Mouse (Mus musculus) ES-CJ7 (cell line): Measurements from ENCODE around the gene Kctd7.

Experiments used
- DNase-seq: peaks from one replicate; pipeline ENCODE4 v3.0.0; 2011; ENCODE audit warnings: low read depth, low spot score

Gene Kctd7

GRCm38 (mm10) chr5:130191865-130192264, 47.2 kb downstream of the Kctd7 start:
- DNase-seq: no peak

DNA sequence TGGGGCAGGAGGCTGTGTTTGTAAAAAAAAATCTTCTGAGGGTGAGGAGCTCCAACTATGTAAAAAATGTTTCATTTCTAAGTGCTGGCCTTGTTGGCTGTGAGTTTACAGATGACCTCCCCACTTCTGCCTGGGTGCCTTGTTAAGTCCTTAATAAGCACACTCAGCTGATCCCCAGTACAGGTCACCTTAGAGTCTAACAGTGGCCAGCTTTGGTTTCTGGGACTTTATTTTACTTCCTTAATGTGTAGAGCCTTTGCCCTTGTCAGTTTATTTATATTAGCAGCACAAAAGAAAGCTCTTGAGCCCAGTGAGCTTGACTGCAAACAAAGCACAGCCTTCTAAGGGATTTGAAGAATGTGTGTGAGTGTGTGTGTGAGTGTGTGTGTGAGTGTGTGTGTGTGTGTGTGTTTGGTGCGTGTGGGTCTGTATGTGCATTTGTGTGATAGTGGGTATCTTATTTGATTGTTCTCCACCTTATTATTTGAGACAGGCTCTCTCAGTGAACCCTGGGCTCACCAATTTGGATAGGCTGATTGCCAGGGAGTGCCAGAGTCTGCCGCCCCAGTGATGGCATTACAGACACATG, 47.8 kb downstream of the Kctd7 start:
- DNase-seq: no peak

DNA sequence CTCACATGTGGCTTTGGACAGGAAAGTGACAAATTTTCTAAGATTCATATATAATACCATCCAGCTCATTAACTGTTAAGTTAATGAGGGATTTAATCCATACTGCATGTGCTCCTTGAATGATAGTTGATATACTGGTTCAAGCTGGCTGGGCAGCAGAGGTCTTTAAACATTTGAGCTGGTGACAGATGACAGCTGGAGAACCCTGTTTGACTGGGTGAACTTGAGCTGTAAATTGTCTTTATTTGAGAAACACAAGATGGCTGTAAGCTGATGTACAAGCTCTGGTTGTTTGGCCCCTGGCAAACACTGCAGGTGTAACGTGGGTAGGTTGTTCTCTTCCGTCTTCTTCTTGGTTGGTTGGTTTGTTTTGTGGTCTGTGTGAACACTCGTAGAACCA, 49.1 kb downstream of the Kctd7 start:
- DNase-seq: no peak

- no peak for DNase-seq
Measured at GRCm38 (mm10) chr5:130196307-130196706, 51.6 kb downstream of the Kctd7 start.

GRCm38 (mm10) chr5:130197454-130197853, 52.8 kb downstream of the Kctd7 start:
- DNase-seq: no peak

DNA sequence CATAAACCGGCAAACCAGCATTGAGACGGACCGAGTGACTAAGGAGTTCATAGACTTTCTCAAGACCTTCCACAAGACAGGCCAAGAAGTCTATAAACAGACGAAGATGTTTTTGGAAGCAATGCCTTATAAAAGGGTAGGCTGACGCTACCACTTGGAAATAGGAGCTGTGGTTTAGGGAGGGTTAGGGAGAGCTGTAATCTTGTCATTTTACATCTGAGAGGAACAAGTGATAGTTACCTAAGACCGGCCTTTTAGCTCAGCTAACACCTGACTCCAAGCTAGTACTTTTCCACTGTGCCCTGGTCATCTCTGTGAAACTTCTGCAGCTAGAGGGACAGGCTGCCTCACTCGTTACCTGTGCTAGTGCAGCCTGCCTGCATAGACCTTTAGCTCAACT, 53.3 kb downstream of the Kctd7 start:
- DNase-seq: no peak

- DNase-seq: no peak
Measured at GRCm38 (mm10) chr5:130200233-130201029, 55.8 kb downstream of the Kctd7 start.

GRCm38 (mm10) chr5:130203948-130204347, 59.3 kb downstream of the Kctd7 start:
- DNase-seq: no peak

DNA sequence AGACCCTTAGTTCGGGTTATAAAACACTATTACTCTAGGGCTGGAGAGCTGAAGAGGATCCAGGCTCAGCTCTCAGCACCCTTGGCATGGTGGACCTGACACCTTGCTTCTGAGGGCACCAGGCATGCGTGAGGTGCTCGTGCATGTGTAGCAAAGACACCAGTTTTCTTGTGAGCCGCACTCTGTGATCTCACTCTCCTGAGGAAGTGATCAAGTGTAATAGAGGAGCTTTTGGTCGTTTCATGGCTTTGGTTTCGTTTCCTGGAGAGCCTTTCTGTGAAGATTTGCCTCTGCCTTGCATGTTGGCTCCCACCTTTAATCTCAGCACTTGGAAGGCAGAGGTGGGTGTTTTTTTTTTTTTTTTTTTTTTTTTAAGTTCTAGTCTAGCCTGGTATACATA, 59.9 kb downstream of the Kctd7 start:
- DNase-seq: no peak
